Mouse (Mus musculus) CH12.LX (cell line): ENCODE data around the gene Ginm1. TPM values are rescaled to one million over a fixed set of nuclear protein-coding genes. Genes with fewer than 3 reads are reported as not detected.

Experiments
- DNase-seq: peaks from one replicate; pipeline ENCODE4 v3.0.0-alpha.2; 2013; ENCODE audit errors: extremely low read depth
- H3K27ac ChIP-seq: 2 replicates; pipeline ENCODE4 v1.5.1; 2012; ENCODE audit warnings: low read depth, mild to moderate bottlenecking, control low read depth, moderate library complexity; ENCODE audit not compliant: insufficient read depth
- H3K27me3 ChIP-seq: replicated peaks from 2 replicates; pipeline ENCODE3; 2012; ENCODE audit warnings: inconsistent platforms
- H3K36me3 ChIP-seq, 2 experiments: replicated peaks in 1 of 2; 2 replicates each; pipeline versions ENCODE3 to v1.6.1; 2012; ENCODE audit warnings: inconsistent platforms in 1 of 2, low read length in 1 of 2, mild to moderate bottlenecking in 1 of 2, mixed read lengths in 1 of 2, moderate library complexity in 1 of 2; ENCODE audit not compliant: control insufficient read depth in 1 of 2, insufficient read depth in 1 of 2
- H3K4me1 ChIP-seq, 2 experiments: 2 replicates each; pipeline ENCODE4 v1.6.1; 2012; ENCODE audit warnings: inconsistent platforms in 1 of 2, moderate library complexity in 1 of 2; ENCODE audit not compliant: insufficient read depth in 2 of 2, control insufficient read depth in 1 of 2
- H3K4me2 ChIP-seq: 2 replicates; pipeline ENCODE4 v1.6.1; 2012; ENCODE audit warnings: low read depth, mild to moderate bottlenecking, control low read depth; ENCODE audit not compliant: poor library complexity, insufficient read depth, severe bottlenecking
- H3K4me3 ChIP-seq, 3 experiments: fragments of 150-350 bp in 1 of 3; sonication (generic) in 1 of 3; replicated peaks in 1 of 3; 2 replicates each; pipeline versions ENCODE3 to v1.5.1; 2011 to 2012; ENCODE audit warnings: low read depth in 2 of 3, low read length in 2 of 3, mild to moderate bottlenecking in 2 of 3, moderate library complexity in 2 of 3, control low read depth in 1 of 3, improper control_type of control experiment in 1 of 3, inconsistent platforms in 1 of 3, mixed read lengths in 1 of 3; ENCODE audit not compliant: poor library complexity in 1 of 3
- H3K79me2 ChIP-seq: replicated peaks from 2 replicates; pipeline ENCODE4 v1.6.1; 2012; ENCODE audit warnings: mild to moderate bottlenecking, moderate library complexity; ENCODE audit not compliant: control insufficient read depth, poor library complexity, insufficient read depth, severe bottlenecking; ENCODE audit errors: extremely low read depth
- H3K9ac ChIP-seq: 2 replicates; pipeline ENCODE4 v1.6.1; 2012; ENCODE audit warnings: low read depth, mild to moderate bottlenecking, control low read depth, moderate library complexity; ENCODE audit not compliant: insufficient read depth
- H3K9me3 ChIP-seq: replicated peaks from 2 replicates; pipeline ENCODE3; 2012; ENCODE audit warnings: low read length, inconsistent platforms, mixed read lengths
- CHD1 ChIP-seq: IDR thresholded peaks from 2 replicates; pipeline ENCODE4 v1.6.1; 2012; ENCODE audit warnings: low read depth, low read length, improper control_type of control experiment, inconsistent platforms
- CTCF ChIP-seq, 2 experiments: IDR thresholded peaks in 1 of 2; conservative IDR thresholded peaks in 1 of 2; 2 replicates each; pipeline ENCODE4 v1.5.1; 2011 to 2012; ENCODE audit warnings: low read depth in 2 of 2, low read length in 2 of 2, improper control_type of control experiment in 1 of 2, inconsistent platforms in 1 of 2, mild to moderate bottlenecking in 1 of 2, moderate library complexity in 1 of 2
- E2F4 ChIP-seq: IDR thresholded peaks from 2 replicates; pipeline ENCODE4 v1.6.1; 2011; ENCODE audit warnings: low read depth, low read length, improper control_type of control experiment; ENCODE audit not compliant: insufficient replicate concordance
- EP300 ChIP-seq: IDR thresholded peaks from 2 replicates; pipeline ENCODE4 v1.6.1; 2011; ENCODE audit warnings: low read length, improper control_type of control experiment
- IRF4 ChIP-seq: IDR thresholded peaks from 2 replicates; pipeline ENCODE4 v1.6.1; 2014; ENCODE audit warnings: low read depth, mild to moderate bottlenecking, inconsistent platforms, low read length, improper control_type of control experiment
- JUN ChIP-seq: IDR thresholded peaks from 2 replicates; pipeline ENCODE4 v1.6.1; 2011; ENCODE audit warnings: low read depth, mild to moderate bottlenecking, low read length, improper control_type of control experiment, moderate library complexity; ENCODE audit not compliant: insufficient read depth
- JUND ChIP-seq: conservative IDR thresholded peaks from 2 replicates; pipeline ENCODE4 v1.6.1; 2011; ENCODE audit warnings: low read depth, low read length, improper control_type of control experiment
- MAFK ChIP-seq: IDR thresholded peaks from 2 replicates; pipeline ENCODE4 v1.6.1; 2011; ENCODE audit warnings: low read length, improper control_type of control experiment; ENCODE audit not compliant: insufficient replicate concordance
- MEF2A ChIP-seq: IDR thresholded peaks from 2 replicates; pipeline ENCODE4 v1.6.1; 2014; ENCODE audit warnings: low read depth, mild to moderate bottlenecking, inconsistent platforms, low read length, improper control_type of control experiment, borderline replicate concordance
- MYC ChIP-seq: IDR thresholded peaks from 2 replicates; pipeline ENCODE4 v1.6.1; 2011; ENCODE audit warnings: low read depth, mild to moderate bottlenecking, improper control_type of control experiment, low read length
- NELFE ChIP-seq: IDR thresholded peaks from 2 replicates; pipeline ENCODE4 v1.6.1; 2011; ENCODE audit warnings: low read depth, low read length, improper control_type of control experiment
- NRF1 ChIP-seq: IDR thresholded peaks from 2 replicates; pipeline ENCODE4 v1.6.1; 2014; ENCODE audit warnings: low read depth, mild to moderate bottlenecking, inconsistent platforms, low read length, improper control_type of control experiment, moderate library complexity
- PAX5 ChIP-seq: IDR thresholded peaks from 2 replicates; pipeline ENCODE4 v1.6.1; 2012; ENCODE audit warnings: low read length, inconsistent platforms, mixed read lengths
- POLR2AphosphoS2 ChIP-seq: IDR thresholded peaks from 2 replicates; pipeline ENCODE4 v1.6.1; 2011; ENCODE audit warnings: low read depth, low read length, improper control_type of control experiment
- SIN3A ChIP-seq: IDR thresholded peaks from 2 replicates; pipeline ENCODE4 v1.6.1; 2012; ENCODE audit warnings: low read length, improper control_type of control experiment, inconsistent platforms
- TBP ChIP-seq: conservative IDR thresholded peaks from 2 replicates; pipeline ENCODE4 v1.6.1; 2011; ENCODE audit warnings: low read depth, low read length, improper control_type of control experiment
- TCF12 ChIP-seq: IDR thresholded peaks from 2 replicates; pipeline ENCODE4 v1.6.1; 2014; ENCODE audit warnings: low read depth, mild to moderate bottlenecking, inconsistent platforms, low read length, improper control_type of control experiment
- UBTF ChIP-seq: IDR thresholded peaks from 2 replicates; pipeline ENCODE4 v1.6.1; 2012; ENCODE audit warnings: low read depth, mild to moderate bottlenecking, inconsistent platforms, low read length, improper control_type of control experiment, moderate library complexity
- ZC3H11A ChIP-seq: IDR thresholded peaks from 2 replicates; pipeline ENCODE4 v1.6.1; 2012; ENCODE audit warnings: low read depth, mild to moderate bottlenecking, inconsistent platforms, low read length, improper control_type of control experiment
- ZKSCAN1 ChIP-seq: IDR thresholded peaks from 2 replicates; pipeline ENCODE4 v1.6.1; 2012; ENCODE audit warnings: low read depth, inconsistent platforms, low read length, improper control_type of control experiment, borderline replicate concordance
- ZNF384 ChIP-seq: IDR thresholded peaks from 2 replicates; pipeline ENCODE4 v1.6.1; 2012; ENCODE audit warnings: low read depth, low read length, improper control_type of control experiment, inconsistent platforms
- dilution Hi-C: fragments of 300-500 bp; cut with MboI; formaldehyde crosslinking; loops from 2 replicates; pipeline ENCODE4 v1.14.3; 2020; ENCODE audit warnings: low sequenced_read_pairs; ENCODE audit not compliant: extremely low pct_unique_long_range_greater_than_20kb, extremely low pct_ligation_motif_present
- in situ Hi-C: fragments of 300-500 bp; cut with MboI; formaldehyde crosslinking; loops from 3 replicates; pipeline ENCODE4 v1.14.3; 2019; ENCODE audit warnings: low sequenced_read_pairs, low pct_ligation_motif_present, low pct_unique_long_range_greater_than_20kb, mixed read lengths
- polyA plus RNA-seq: library from polyadenylated mRNA; unstranded; fragments of >175 nt; gene quantifications from 2 replicates; pipeline ENCODE4 v1.2.1, GENCODE M21; 2012; ENCODE audit warnings: low read depth; ENCODE audit not compliant: insufficient read length
- total RNA-seq, 2 experiments: library from RNA; depleted of rRNA; stranded (reverse); fragments of 300-350 nt in 1 of 2; fragments of >200 nt in 1 of 2; gene quantifications; 2 replicates each; pipeline ENCODE4 v1.2.3; 2012 to 2014

Ginm1 gene
- total and polyA plus RNA-seq, 3 experiments: 11.7 to 38.2 (median 22.5) TPM

- TF ChIP-seq UBTF (no peak), MYC (no peak), ZNF384 (peak; percentile 77), TCF12 (peak; percentile 57; the same call in 1 of the 2 replicates), PAX5 (no peak)
Observed at GRCm38 (mm10) chr10:7833377-7834165, 40.9 kb upstream of the Ginm1 start (continued).

GRCm38 (mm10) chr10:7832171-7832676, 39.6 kb upstream of the Ginm1 start, which contains the start of gene Zc3h12d:
Gene Zc3h12d (plus strand): TSS chr10:7832470.
- Histone ChIP-seq H3K4me2 (no peak within 1 kb of the TSS), H3K9me3 (no peaks in the 10 kb centered on the region), H3K4me1 (peaks cover 34 to 52% of the 10 kb centered on the region in 2 experiments), H3K4me3 (peak within 1 kb of the TSS; percentile 2 to 51 (median 30)), H3K9ac (peak within 1 kb of the TSS; percentile 20), H3K27me3 (no peaks in the 10 kb centered on the region), H3K79me2 (no peaks in the 10 kb centered on the region), H3K36me3 (peaks cover 0 to 14% of the 10 kb centered on the region in 2 experiments), H3K27ac (peak within 1 kb of the TSS; percentile 41)
- in situ Hi-C loops (loop anchor here (25.0 kb wide), 1 partner anchor 1130 kb away; no protein-coding TSS in a partner anchor), dilution Hi-C loops (no loop called here)
- no peak for DNase-seq
- TF ChIP-seq IRF4 (no peak), NRF1 (peak; percentile 58)

DNA sequence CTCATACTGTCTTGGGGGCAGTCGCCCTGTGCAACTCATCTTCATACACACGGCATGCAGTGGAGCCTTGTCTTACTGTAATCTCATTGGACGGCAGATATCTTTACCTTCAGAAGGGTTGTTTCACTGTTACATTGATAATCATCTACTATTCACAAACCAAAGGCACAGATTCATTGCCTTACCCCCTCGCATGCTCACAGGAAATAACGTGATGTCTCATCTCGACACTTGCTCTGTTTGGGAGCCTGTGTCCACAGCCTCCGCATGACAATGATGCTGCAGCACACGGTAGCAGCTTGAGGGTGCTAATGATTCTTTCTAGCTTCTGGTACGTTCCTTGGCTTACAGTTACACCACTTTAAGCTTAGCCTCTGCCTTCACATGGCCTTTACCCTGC, 33.5 kb upstream of the Ginm1 start:
- Histone ChIP-seq H3K9me3 (no peaks in the 10 kb centered on the region), H3K9ac (no peak overlapping the region)

More for the DNA sequence above, 33.5 kb upstream of the Ginm1 start:
- TF ChIP-seq CTCF (conservative IDR thresholded peaks at IDR 0.05 in 1 of 2, IDR thresholded peaks at IDR 0.05 in 1 of 2; ENCODE audit: low read depth in 2 of 2, low read length in 2 of 2): no peak
- TF ChIP-seq EP300: no peak
- no peak for TF ChIP-seq E2F4
- TF ChIP-seq TCF12: no peak
- TF ChIP-seq JUN: no peak
- TF ChIP-seq IRF4: no peak
- no peak for TF ChIP-seq NRF1
- TF ChIP-seq JUND: no peak
- no peak for TF ChIP-seq TBP
- no peak for TF ChIP-seq NELFE
- no peak for TF ChIP-seq ZKSCAN1
- no peak for TF ChIP-seq POLR2AphosphoS2
- TF ChIP-seq CHD1: no peak
- TF ChIP-seq PAX5: no peak
- TF ChIP-seq SIN3A: no peak
- no peak for TF ChIP-seq ZNF384
- TF ChIP-seq MEF2A: no peak
- no peak for TF ChIP-seq MAFK
- TF ChIP-seq ZC3H11A: no peak
- TF ChIP-seq, all 38 proteins: peak for 0
- peaks cover 5 to 37% of the 10 kb centered on the region in 2 experiments for H3K4me1 ChIP-seq
- H3K4me2 ChIP-seq: no peak overlapping the region
- peaks cover 20 to 47% of the 10 kb centered on the region in 2 experiments for H3K36me3 ChIP-seq
- no peaks in the 10 kb centered on the region for H3K27me3 ChIP-seq
- dilution Hi-C loops (no loop called here), in situ Hi-C loops (loop anchor here (25.0 kb wide), 1 partner anchor 1136 kb away; no protein-coding TSS in a partner anchor)
- DNase-seq: no peak
- H3K4me3 ChIP-seq: no peak overlapping the region
- H3K27ac ChIP-seq: no peak overlapping the region
- H3K79me2 ChIP-seq: peaks cover 4% of the 10 kb centered on the region; the same call in 1 of the 2 replicates
